Mouse (Mus musculus) left cerebral cortex, postnatal 36 days (tissue): ENCODE measurements around the gene Caps2. TPM values are rescaled to one million over a fixed set of nuclear protein-coding genes. Genes with fewer than 3 reads are reported as not detected.

Experiments used
- total RNA-seq, 2 experiments: library from RNA; stranded (reverse); gene quantifications; 2 replicates each; pipeline ENCODE4 v1.2.3; 2021

Gene Caps2
- total RNA-seq, 2 experiments from 2014 or later, result 0.34 TPM; not detected in 1

Other genes with a start within 250 kb of the Caps2 start
- gene Krr1, start 191.0 kb upstream of the Caps2 start, total RNA-seq, result 10 to 100 TPM; 35.3 to 38.8 TPM
- gene Glipr1, start 161.0 kb upstream of the Caps2 start, total RNA-seq, result under 1 TPM; 0.62 to 0.88 TPM
- gene Glipr1l1, start 103.4 kb upstream of the Caps2 start, total RNA-seq, result not detected
- not detected for gene Glipr1l2, start 80.3 kb upstream of the Caps2 start, total RNA-seq
- not detected for gene Glipr1l3, start 3.3 kb upstream of the Caps2 start, total RNA-seq
- 10 to 100 TPM; 82.0 to 92.6 TPM for gene Kcnc2, start 107.5 kb downstream of the Caps2 start, total RNA-seq